Mouse (Mus musculus) sigmoid colon, adult 10 weeks (tissue): ENCODE results near the gene Fbxl20. TPM values are rescaled to one million over a fixed set of nuclear protein-coding genes. Genes with fewer than 3 reads are reported as not detected.

Experiments used
- polyA plus RNA-seq: library from polyadenylated mRNA; stranded (reverse); fragments of 350-450 nt; fragmentation: Illumina TruSeq; extraction: RNeasy Lipid Tissue Mini Kit (QIAGEN cat#74804); gene quantifications from one replicate; pipeline ENCODE4 v1.2.3, GENCODE M21; 2014; ENCODE audit warnings: low read depth, low replicate concordance

Gene Fbxl20
- 31.4 TPM for polyA plus RNA-seq

DNA sequence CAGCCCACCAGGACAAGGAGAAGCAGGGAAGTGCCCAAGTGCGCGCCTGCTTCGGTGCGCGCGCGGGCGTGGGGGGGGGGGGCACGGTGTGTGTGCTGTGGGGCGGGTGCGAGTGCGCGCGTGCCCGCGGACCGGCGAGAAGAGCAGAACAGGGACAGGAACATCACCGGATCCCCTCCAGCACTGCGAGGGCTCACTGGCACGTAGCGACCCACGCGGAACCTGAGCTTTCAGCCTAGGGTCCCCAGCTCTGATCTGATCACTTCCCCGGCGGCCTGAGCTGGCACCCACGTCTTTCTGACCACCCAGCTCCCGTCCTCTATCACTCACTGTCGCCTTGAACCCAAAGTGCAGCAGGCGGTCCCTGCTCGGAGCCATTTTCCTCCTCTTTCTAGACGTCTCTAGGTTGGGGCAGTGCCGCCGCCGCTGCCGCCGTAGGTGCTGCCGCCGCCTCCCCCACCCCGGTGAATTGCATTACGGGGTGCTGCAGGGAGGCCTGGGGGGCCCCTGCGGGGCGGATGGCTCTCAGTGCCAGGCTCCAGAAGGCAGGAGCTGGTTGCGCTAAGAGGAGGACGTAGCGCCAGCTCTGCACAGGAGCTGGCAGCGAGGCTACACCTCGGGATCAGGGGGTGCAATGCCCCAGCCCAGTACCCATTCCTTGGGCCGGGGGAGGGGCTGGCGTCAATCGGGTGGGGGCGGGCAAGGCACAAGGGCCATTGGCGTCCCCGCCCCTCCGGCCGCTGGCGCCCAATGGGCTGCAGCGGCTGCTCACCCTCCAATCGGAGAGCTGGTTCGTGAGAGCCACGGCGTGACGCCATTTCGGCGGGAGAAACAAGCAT, at the start of gene Fbxl20:
Gene Fbxl20 (minus strand): TSS at position 618 of the 839 bp plus-strand sequence.

DNA sequence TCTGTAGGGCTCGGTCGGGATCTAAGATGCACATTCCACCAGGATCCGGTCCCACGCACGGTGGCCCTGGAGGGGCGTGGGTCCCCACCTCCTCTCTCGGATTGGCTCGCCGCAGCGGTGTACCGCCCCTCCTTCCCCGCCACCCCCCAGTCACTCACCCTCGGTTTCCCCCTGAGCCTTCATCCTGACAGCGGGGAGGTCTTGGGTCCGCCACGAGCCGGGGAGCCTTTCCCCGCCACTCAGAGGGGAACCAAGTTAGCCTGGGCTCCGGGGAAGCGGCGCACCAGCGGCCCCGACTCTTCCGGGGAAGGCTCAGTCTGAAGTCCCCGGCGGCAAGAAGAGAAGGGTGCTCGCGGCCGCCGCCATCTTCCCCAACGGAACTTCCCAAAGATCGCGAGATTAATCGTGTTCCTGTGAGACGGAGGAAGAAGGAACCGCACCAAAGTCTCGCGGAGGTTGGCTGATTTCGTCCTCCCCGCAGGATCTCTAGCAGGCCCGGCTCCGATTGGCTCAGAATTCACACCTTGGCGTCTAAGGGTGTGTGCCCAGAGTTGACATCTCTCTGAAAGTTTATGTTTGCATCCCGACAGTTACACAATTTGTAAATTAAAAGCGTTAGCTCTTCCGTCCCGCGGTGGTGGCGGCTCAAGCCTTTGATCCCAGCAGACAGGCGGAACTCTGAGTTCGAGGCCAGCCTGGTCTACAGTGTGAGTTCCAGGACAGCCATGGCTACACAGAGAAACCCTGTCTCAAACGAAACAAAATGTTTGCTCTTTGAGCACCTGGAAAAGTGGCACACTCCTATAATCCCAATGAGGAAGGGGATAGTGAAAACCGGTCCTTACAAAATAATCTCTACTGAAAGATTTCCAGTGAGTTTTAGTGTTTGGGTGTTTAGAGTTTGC, 43.0 kb upstream of the Fbxl20 start, which contains the start of gene Med1:
Gene Med1 (minus strand): TSS at position 393 of the 905 bp plus-strand sequence.

DNA sequence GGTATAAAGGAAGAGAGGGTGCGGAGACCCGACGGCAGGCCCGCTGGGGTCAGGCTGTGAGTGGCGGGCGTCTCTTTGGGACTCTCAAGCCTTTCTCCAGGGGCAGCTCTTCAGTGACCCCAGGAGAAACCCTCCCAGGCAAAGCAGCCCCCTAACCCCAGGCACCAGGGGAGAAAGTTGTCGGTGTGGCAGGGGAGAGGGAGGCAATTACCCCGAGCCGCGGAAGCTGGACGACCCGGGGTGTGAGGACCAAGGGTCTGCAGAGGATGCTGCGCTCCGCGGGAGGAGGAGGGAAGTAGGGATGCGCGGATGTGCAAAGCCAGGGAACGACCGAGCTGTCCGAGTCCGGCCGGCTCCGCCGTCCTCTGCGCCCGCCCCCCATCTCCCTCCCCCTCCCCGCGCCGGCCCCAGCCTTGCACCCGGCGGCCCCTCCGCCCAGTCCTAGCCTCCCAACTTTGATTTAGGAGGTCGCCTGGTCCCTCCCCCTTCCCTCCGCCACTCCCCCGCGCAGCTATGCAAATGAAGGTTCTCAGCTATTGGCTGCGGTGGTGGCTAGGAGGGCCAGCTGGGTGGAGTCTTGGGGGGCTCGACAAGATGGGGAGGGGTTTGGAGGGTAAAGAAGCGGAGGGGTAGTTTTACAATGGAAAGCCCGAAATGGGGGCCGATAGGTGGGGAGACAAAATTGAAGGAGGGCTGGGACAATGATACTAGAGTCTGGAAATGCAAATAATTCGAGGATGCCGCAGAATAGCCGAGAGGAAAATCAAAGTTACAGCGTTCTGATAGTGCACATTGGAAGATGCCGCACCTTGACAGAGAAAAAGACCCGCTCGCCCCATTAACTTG, 97.0 kb downstream of the Fbxl20 start, which contains the start of gene Stac2:
Gene Stac2 (minus strand): TSS at position 474 of the 846 bp plus-strand sequence.

Other genes starting within 250 kb of the Fbxl20 start
- 0.16 TPM for gene Plxdc1, start 164.0 kb downstream of the Fbxl20 start, polyA plus RNA-seq
- gene Arl5c, start 154.2 kb downstream of the Fbxl20 start, polyA plus RNA-seq = 1.5 TPM
- gene Cacnb1, start 127.4 kb downstream of the Fbxl20 start, polyA plus RNA-seq = not detected
- gene Rpl19, start 123.7 kb downstream of the Fbxl20 start, polyA plus RNA-seq = 125 TPM
- 0.13 TPM for gene Stac2, start 96.9 kb downstream of the Fbxl20 start, polyA plus RNA-seq
- 44.7 TPM for gene Med1, start 42.9 kb upstream of the Fbxl20 start, polyA plus RNA-seq
- gene Cdk12, start 52.7 kb upstream of the Fbxl20 start, polyA plus RNA-seq = 49.4 TPM
- gene Neurod2, start 179.2 kb upstream of the Fbxl20 start, polyA plus RNA-seq = not detected
- 36.0 TPM for gene Ppp1r1b, start 198.0 kb upstream of the Fbxl20 start, polyA plus RNA-seq
- gene Stard3, start 208.0 kb upstream of the Fbxl20 start, polyA plus RNA-seq = 1.6 TPM
- not detected for gene Tcap, start 233.4 kb upstream of the Fbxl20 start, polyA plus RNA-seq
- gene Pnmt, start 236.0 kb upstream of the Fbxl20 start, polyA plus RNA-seq = not detected